Mouse (Mus musculus) kidney, adult 9 months (tissue): ENCODE results near the gene Mad1l1.

Source experiments
- DNase-seq: peaks from one replicate; pipeline ENCODE4 v3.0.0; 2022

The Mad1l1 gene

DNA sequence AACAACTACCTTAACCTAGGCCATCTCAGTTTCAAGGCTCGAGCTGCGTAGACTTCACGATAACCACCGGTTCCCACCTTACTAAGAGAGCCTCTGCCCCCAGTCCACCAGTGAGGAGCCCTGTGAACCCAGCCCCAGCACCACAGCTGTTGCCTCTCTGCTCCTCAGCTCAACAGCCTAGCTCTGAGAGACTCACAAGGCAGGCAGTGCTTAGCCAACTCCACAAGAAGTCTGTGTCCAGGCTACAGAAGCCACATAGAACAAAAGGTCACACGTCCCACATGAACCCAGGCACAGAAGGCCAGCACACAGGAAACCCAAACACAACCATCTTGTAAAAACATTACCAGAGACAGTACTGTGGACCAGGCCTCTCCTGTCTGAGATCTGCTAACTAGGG is 62.7 kb downstream of the Mad1l1 start:
- DNase-seq = peak; percentile 46

DNA sequence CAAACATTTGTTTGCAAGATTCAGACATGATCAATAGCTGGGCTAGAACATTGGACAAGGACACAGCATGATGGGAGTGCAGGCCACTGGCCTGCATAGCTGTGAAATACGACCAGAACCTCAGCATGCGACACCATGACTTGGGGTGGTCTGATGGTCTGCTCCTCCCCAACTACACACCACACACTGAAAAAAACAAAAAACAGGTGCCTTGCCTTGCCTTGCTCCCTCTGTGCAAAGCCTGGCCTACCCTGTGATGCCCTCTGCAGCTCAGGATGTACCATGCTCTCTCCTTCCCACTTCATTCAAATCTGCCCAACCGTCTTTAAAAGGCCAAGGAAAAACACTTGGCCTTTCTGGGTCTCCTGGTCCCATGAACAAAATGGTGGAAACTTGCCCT is 63.3 kb downstream of the Mad1l1 start:
- DNase-seq = no peak

- no peak for DNase-seq
Measured at GRCm38 (mm10) chr5:140257439-140257838, 63.9 kb downstream of the Mad1l1 start.

DNA sequence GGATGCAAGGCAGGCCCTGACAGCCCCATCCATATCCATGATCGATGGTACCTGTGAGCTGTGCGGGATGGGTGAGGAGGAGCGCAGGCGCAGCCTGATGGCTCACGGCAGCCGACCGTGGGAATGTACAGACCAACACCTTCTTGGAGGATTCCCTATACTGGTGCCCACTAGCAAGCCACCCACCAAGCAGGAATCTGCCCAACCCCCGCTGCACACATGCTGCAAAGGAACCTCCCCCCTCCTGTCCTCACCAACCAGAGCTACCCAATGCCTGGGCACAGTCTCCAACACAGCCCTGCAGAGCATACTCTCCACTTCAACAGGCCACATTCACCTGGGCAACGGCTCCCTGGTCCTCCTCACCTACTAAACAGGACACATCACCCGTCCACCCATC is 64.7 kb downstream of the Mad1l1 start:
- DNase-seq = no peak

DNA sequence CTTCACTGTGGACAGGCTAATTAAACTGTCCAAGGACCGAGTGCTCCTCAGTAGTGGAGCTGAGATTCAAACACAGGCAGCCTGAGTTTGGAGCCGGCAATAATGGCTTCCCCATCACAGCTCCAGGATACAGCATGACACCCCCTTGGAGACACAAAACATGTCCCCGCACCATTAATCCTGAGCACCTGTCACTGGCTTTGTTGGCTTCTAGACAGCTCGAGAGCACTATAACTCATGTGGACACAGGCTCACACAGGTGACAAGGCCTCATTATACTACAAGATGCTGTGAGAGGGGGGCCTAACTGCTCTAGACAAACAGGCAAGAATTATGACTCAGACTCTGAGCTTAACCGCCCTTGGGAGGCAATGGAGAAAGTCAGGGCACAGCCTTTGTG is 66.1 kb downstream of the Mad1l1 start:
- no peak for DNase-seq

GRCm38 (mm10) chr5:140254656-140255055 is 66.7 kb downstream of the Mad1l1 start:
- DNase-seq = no peak

DNA sequence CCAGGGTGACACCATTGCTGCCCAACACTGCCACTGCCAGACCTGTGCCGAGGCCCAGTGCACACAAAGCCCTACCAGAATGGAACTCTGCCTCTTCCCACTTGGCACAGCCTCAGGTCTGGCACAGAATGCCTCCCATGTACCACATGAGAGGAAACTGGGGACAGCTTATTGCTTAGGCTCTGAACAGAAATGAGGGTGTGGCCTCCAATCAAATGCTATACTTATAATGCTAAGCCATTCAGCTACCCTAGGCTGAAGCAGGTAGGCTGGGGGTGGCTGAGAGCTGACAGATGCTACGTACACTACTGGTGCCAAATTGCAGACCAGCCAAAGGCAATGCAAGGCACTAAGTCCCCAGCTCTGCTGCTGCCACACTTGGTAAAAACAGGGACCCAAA is 69.4 kb downstream of the Mad1l1 start:
- DNase-seq = no peak

- DNase-seq = no peak
Measured at GRCm38 (mm10) chr5:140250370-140250769, 71.0 kb downstream of the Mad1l1 start.

DNA sequence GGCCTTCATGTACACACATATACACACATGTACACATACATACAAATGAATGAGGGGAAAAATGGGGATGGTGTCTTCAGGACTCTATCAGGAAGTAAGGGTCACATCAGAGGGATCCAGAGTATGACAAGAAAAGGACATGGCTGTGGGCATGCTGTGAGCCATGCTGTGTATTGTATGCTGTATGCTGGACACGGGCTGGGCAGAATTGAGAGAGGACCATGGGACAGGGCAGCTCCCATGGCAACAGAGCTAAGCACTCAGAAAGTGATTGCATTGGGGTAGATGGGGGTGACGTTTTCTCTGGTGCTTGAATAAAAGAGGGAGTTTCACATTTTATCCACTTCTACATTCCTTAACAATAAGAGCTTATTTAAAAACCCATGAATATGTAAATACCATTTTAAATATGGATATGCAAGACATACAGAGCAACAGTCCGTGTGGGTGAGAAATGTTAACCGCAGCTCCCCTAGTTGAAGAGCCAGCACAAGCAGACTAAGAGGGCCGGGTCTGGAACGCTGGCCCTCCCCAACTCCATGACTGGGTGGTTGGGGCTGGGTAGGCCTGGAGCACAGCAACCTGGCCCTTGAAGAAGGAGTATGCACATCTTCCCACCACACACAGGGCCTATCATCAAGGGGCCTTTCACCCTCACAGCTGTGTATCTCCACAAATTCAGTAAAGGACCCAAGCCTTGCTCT is 71.8 kb downstream of the Mad1l1 start:
- no peak for DNase-seq

GRCm38 (mm10) chr5:140248101-140248500 is 73.3 kb downstream of the Mad1l1 start:
- no peak for DNase-seq

- no peak for DNase-seq
Measured at GRCm38 (mm10) chr5:140240235-140240634, 81.1 kb downstream of the Mad1l1 start.

DNA sequence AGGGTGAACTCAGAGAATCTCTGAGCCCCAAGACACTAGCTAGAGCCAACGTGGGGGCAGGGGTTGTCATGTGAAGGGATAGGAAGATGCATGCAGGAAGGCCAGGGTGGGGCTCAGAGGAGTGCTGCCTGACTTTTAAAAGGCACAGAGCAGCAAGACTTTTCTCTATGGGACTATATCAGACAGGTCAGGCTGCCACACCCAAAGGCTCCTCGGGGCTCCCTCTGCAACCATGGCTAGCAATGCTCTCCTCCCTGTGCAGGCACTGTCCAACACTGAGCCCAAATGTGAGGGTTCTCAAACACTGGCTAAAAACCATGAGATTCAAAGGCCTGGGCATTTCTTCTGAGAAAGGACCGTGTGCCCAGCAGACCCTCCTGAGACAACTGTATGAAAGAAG is 82.5 kb downstream of the Mad1l1 start:
- DNase-seq = no peak

GRCm38 (mm10) chr5:140230818-140231217 is 90.5 kb downstream of the Mad1l1 start:
- no peak for DNase-seq

- DNase-seq = peak; percentile 39
Measured at GRCm38 (mm10) chr5:140228306-140228705, 93.0 kb downstream of the Mad1l1 start.

DNA sequence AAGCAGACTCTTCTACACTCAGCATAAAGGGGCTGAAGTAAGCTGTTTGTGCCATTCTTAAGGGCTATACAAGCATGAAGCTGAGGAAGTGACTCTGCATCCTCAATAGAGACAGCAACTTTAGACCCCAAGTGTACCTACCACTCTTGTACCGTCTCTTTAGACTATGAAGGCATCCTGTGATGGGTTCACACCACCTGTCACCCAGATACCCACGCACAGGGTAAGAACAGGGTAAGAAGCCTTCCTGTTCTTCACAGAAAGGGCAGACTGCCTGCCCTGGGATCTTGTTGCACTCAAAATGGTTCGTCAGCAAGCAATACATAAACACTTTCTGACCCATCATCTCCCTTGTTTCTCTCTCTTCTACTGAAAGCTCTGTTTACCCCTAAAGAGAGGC is 94.5 kb downstream of the Mad1l1 start:
- DNase-seq = no peak

GRCm38 (mm10) chr5:140225881-140226280 is 95.5 kb downstream of the Mad1l1 start:
- DNase-seq = peak; percentile 37

GRCm38 (mm10) chr5:140225103-140225502 is 96.2 kb downstream of the Mad1l1 start:
- DNase-seq = no peak

GRCm38 (mm10) chr5:140223070-140224053 is 98.0 kb downstream of the Mad1l1 start:
- DNase-seq = no peak

DNA sequence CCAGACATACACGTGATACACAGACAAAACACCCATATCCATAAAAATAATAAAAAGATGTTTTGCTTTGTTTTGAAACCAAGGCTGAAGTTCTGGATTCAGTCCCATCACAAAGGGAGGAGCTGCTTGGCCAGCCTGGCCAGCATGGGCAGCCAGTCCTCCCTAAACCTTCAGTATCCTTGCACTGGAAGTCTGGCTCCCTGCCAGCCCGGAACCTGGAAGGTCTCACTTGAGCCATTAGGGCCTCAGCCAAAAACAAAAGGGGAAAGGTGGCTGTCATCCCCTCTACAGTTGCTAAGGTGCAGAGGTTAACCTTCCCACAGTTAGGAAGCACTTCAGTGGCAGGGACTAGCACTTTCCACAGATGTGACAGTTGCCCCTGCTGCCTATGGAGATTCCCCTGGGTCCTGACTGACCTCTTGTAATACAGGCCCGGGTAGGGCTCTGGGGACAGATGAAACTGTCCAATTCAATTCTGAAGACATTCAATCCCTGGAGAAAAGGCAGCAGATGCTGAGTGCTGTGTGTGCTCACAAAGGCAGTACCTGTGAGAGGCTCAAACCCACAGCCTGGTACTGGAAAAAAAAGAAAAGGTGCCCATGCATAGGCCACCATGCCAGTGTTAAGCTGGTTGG is 100.2 kb downstream of the Mad1l1 start:
- DNase-seq = peak; percentile 40

GRCm38 (mm10) chr5:140219252-140219651 is 102.1 kb downstream of the Mad1l1 start:
- DNase-seq = no peak

DNA sequence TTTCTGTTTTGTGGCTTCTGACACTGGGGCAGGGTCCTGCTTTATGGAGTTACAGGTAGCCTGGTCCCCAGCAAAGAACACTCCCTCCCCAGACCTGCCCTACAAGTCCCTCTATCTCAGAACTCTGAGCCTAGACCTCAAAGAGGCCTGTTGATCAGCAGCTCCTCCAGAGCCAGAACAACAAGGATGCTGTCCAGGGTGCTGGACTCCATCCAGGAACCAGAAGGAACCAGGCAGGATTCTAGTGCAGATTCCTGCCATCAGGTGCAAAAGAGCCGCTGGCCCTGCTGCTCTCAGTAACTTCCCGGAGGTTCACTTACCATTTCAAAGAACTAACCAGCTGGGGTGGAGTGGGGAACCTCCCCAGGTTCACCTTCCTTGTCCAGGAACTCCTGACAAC is 103.5 kb downstream of the Mad1l1 start:
- no peak for DNase-seq

DNA sequence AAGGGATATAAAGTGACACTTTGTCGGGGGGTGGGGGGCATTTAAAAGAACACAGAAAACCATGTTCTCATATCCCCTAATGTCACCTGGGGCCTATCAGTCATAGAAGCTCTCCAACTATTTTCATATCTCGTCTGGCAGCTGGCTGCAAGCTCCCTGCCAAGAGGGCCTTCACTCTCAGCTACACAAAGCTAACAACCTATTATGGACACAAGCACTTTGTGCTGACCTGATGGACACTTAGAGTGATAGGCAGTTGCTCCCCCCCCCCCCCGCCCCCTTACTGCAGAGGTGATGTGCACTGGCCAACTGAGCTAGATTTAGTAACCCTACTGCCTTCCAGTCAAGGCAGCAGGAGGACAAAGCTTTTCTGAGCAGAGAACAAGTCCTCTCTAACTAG is 104.3 kb downstream of the Mad1l1 start:
- DNase-seq = no peak

- no peak for DNase-seq
Measured at GRCm38 (mm10) chr5:140215471-140216087, 105.8 kb downstream of the Mad1l1 start.
